ENCODE assay signal across 8 mouse cellular contexts in genomic region chr14:26970439-26970932, GRCm38 (mm10). TPM values are rescaled to one million over a fixed set of nuclear protein-coding genes. Genes with fewer than 3 reads are reported as not detected.
DNase-seq lines count a peak whose midpoint lies in the region; ATAC-seq lines count a peak whose summit lies in the region.

No protein-coding gene starts in this region.

- no peaks in the 10 kb centered on the region for H3K4me1 ChIP-seq in hindbrain, embryonic 11.5 days (replicated peaks; ENCODE audit: control insufficient read depth, insufficient read depth, low read length)

- under 1% methylated on average over 50 of the region's 53 CpGs for WGBS in hindbrain, embryonic 11.5 days

- H3K9ac ChIP-seq in hindbrain, embryonic 11.5 days (ENCODE audit: low read depth, low read length), result peak overlapping the region; percentile 87

- H3K4me3 ChIP-seq in hindbrain, embryonic 11.5 days (ENCODE audit: low read depth, low read length), result peak overlapping the region; percentile 94

- peak overlapping the region; percentile 63 for H3K4me2 ChIP-seq in hindbrain, embryonic 11.5 days (replicated peaks; ENCODE audit: low read depth, low read length)

- peak overlapping the region; percentile 86 for H3K27ac ChIP-seq in hindbrain, embryonic 11.5 days (ENCODE audit: low read depth, low read length)

- no peaks in the 10 kb centered on the region for H3K27me3 ChIP-seq in hindbrain, embryonic 11.5 days (ENCODE audit: control insufficient read depth, insufficient read depth, low read length)

- peak; percentile 98 for ATAC-seq in hindbrain, embryonic 11.5 days (ENCODE audit: low FRiP score)

- no peaks in the 10 kb centered on the region for H3K36me3 ChIP-seq in hindbrain, embryonic 11.5 days (ENCODE audit: control insufficient read depth, insufficient read depth, low read length)

- H3K9me3 ChIP-seq in hindbrain, embryonic 11.5 days (ENCODE audit: control insufficient read depth, low read length), result no peaks in the 10 kb centered on the region

- DNase-seq in Muller cell, postnatal 12 days (ENCODE audit: inconsistent ontology term), result peak; percentile 98
- DNase-seq in cerebellum, adult 9-11 months, result peak; percentile 93
- DNase-seq in frontal cortex, adult 2 months (ENCODE audit: extremely low spot score in 1 of 2, low spot score in 1 of 2), result peak; percentile 84 to 97
- peak; percentile 99 for DNase-seq in hindbrain, embryonic 11.5 days (ENCODE audit: low spot score)
- peak; percentile 95 to 96 for DNase-seq in layer of hippocampus, postnatal 14 days (ENCODE audit: low spot score in 2 of 2)
- peak; percentile 100 for DNase-seq in lung, postnatal 14 days
- DNase-seq in retina, adult 2 months (ENCODE audit: low read depth, low spot score), result peak; percentile 93
- DNase-seq in thymus, postnatal 36 days, result peak; percentile 95 to 98

RNA-seq across cellular contexts. Expression of gene Appl1, which starts 0.5 kb away (rescaled TPM):
- polyA plus RNA-seq in frontal cortex, adult 2 months (2012; rRNA removed), result 36.1 and 37.0 TPM in 2 replicates
- polyA plus RNA-seq in hindbrain, embryonic 11.5 days (2014; fragmentation: Nextera tagmentation; extraction: Ambion mirVana), result 47.7 and 62.6 TPM in 2 replicates
- total RNA-seq in layer of hippocampus, postnatal 14 days (2021), result 10 to 100 TPM; 58.3 to 61.3 TPM

RNA-seq across cellular contexts. Expression of gene Hesx1, which starts 23.7 kb away (rescaled TPM):
- not detected in 2 replicates for polyA plus RNA-seq in frontal cortex, adult 2 months (2012; rRNA removed)
- polyA plus RNA-seq in hindbrain, embryonic 11.5 days (2014; fragmentation: Nextera tagmentation; extraction: Ambion mirVana), result 0.23 TPM in 1 of 2 replicates, not detected in the other
- total RNA-seq in layer of hippocampus, postnatal 14 days (2021), result not detected

Comparison
In these comparisons a context has a peak if more than half of its experiments do, and no peak if none do; other contexts are left out.
1. Peak in every context shown above with its lines: DNase-seq, ATAC-seq, H3K4me3 ChIP-seq and H3K27ac ChIP-seq.